ENCODE assay signal across 8 mouse cellular contexts in genomic region chr10:119294454-119295149, GRCm38 (mm10). TPM values are rescaled to one million over a fixed set of nuclear protein-coding genes. Genes with fewer than 3 reads are reported as not detected.
DNase-seq lines count a peak whose midpoint lies in the region; ATAC-seq and TF ChIP-seq lines count a peak whose summit lies in the region.

No protein-coding gene starts in this region.

- no peak overlapping the region for H3K27ac ChIP-seq in heart, embryonic 10.5 days
- H3K27ac ChIP-seq in embryonic facial prominence, embryonic 14.5 days (replicated peaks; ENCODE audit: low read depth, low read length) = no peak overlapping the region

- no peak for ATAC-seq in embryonic facial prominence, embryonic 14.5 days (ENCODE audit: low read depth)

- no peaks in the 10 kb centered on the region for H3K4me1 ChIP-seq in heart, embryonic 10.5 days
- no peaks in the 10 kb centered on the region for H3K4me1 ChIP-seq in embryonic facial prominence, embryonic 14.5 days (ENCODE audit: control insufficient read depth, insufficient read depth, low read length)

- no peaks in the 10 kb centered on the region for H3K79me2 ChIP-seq in C2C12 (ENCODE audit: control insufficient read depth, insufficient read depth)

- WGBS in heart, embryonic 10.5 days = 44% methylated on average over 14 of the region's 14 CpGs
- WGBS in embryonic facial prominence, embryonic 14.5 days = 54% methylated on average over 14 of the region's 14 CpGs

- H3K79me3 ChIP-seq in C2C12 (ENCODE audit: low read depth) = no peaks in the 10 kb centered on the region

- TF ChIP-seq CTCF in C2C12 (IDR thresholded peaks at IDR 0.05; ENCODE audit: control insufficient read depth, insufficient read depth, insufficient read length) = peak; percentile 33

- H3K36me3 ChIP-seq in heart, embryonic 10.5 days = no peaks in the 10 kb centered on the region
- H3K36me3 ChIP-seq in C2C12 (ENCODE audit: control insufficient read depth, insufficient read depth) = no peaks in the 10 kb centered on the region
- no peaks in the 10 kb centered on the region for H3K36me3 ChIP-seq in embryonic facial prominence, embryonic 14.5 days (ENCODE audit: control insufficient read depth, insufficient read depth, low read length)

- peak overlapping the region; percentile 22; the same call in 1 of the 2 replicates for H3K4me3 ChIP-seq in heart, embryonic 10.5 days
- no peak overlapping the region for H3K4me3 ChIP-seq in C2C12 (ENCODE audit: insufficient read depth, poor library complexity, severe bottlenecking)
- H3K4me3 ChIP-seq in embryonic facial prominence, embryonic 14.5 days (ENCODE audit: low read depth, low read length) = no peak overlapping the region

- no peak overlapping the region for H3ac ChIP-seq in C2C12 (ENCODE audit: control insufficient read depth, insufficient read length, low read depth)

- no peak overlapping the region for H3K9ac ChIP-seq in embryonic facial prominence, embryonic 14.5 days (ENCODE audit: low read depth, low read length)

- H3K9me3 ChIP-seq in heart, embryonic 10.5 days = no peaks in the 10 kb centered on the region
- no peaks in the 10 kb centered on the region for H3K9me3 ChIP-seq in embryonic facial prominence, embryonic 14.5 days (ENCODE audit: control insufficient read depth, low read length)

- no peak overlapping the region; the same call in 1 of the 2 replicates for H3K4me2 ChIP-seq in embryonic facial prominence, embryonic 14.5 days (ENCODE audit: low read depth, low read length)

- H3K27me3 ChIP-seq in heart, embryonic 10.5 days (ENCODE audit: insufficient read depth, poor library complexity, severe bottlenecking) = no peaks in the 10 kb centered on the region
- H3K27me3 ChIP-seq in C2C12 (ENCODE audit: control insufficient read depth, insufficient read depth, insufficient read length) = no peaks in the 10 kb centered on the region
- H3K27me3 ChIP-seq in embryonic facial prominence, embryonic 14.5 days (replicated peaks; ENCODE audit: control insufficient read depth, insufficient read depth, low read length) = no peaks in the 10 kb centered on the region

- DNase-seq in heart, embryonic 10.5 days (ENCODE audit: low spot score) = no peak
- no peak for DNase-seq in heart, adult 9 months (ENCODE audit: low spot score in 2 of 2)
- peak; percentile 13 for DNase-seq in WW6 (ENCODE audit: low read depth, low spot score)
- DNase-seq in embryonic facial prominence, embryonic 14.5 days (ENCODE audit: low spot score) = peak; percentile 40
- DNase-seq in layer of hippocampus, adult 11-12 months (ENCODE audit: low spot score) = peak; percentile 44
- DNase-seq in lung, postnatal 4 days = peak; percentile 26 to 35
- peak; percentile 39 for DNase-seq in thymus, postnatal 36 days

TF ChIP-seq in C2C12, 6 proteins besides CTCF, POLR2A, EP300 and RAD21:
- TF ChIP-seq MYOG (IDR thresholded peaks at IDR 0.05; ENCODE audit: control insufficient read depth, extremely low read depth, insufficient read length) (no peak), MYOD1 (IDR thresholded peaks at IDR 0.05; ENCODE audit: control insufficient read depth, insufficient read length, low read depth) (no peak), CEBPB (IDR thresholded peaks at IDR 0.05; ENCODE audit: low read depth) (no peak), FOSL1 (IDR thresholded peaks at IDR 0.05; ENCODE audit: insufficient read depth, low read length, poor library complexity, severe bottlenecking) (no peak), MAX (IDR thresholded peaks at IDR 0.05) (no peak), USF1 (IDR thresholded peaks at IDR 0.05; ENCODE audit: low read depth) (no peak)

RNA-seq across cellular contexts. Expression of gene Cand1, which starts 54.7 kb away (rescaled TPM):
- polyA plus RNA-seq in heart, embryonic 10.5 days (2016; fragmentation: Nextera tagmentation; extraction: Ambion mirVana) = 66.9 and 72.8 TPM in 2 replicates
- polyA plus RNA-seq in C2C12 (2012; fragmentation: generic; extraction: Trizol) = 55.5 TPM
- polyA plus RNA-seq in embryonic facial prominence, embryonic 14.5 days (2014; fragmentation: Nextera tagmentation; extraction: Ambion mirVana) = 81.2 and 86.8 TPM in 2 replicates

Comparison
In these comparisons a context has a peak if more than half of its experiments do, and no peak if none do; other contexts are left out.
1. DNase-seq: peak in WW6 (single experiment), embryonic facial prominence, embryonic 14.5 days (single experiment), layer of hippocampus, adult 11-12 months (single experiment), lung, postnatal 4 days (2 of 2) and thymus, postnatal 36 days (2 of 2); none in heart, embryonic 10.5 days (single experiment) and heart, adult 9 months (0 of 2).